Mouse (Mus musculus) bone marrow, adult 2 months (tissue): Measurements from ENCODE around the gene 4931406C07Rik.

Source experiments
- CTCF ChIP-seq: fragments of 200-500 bp; IDR thresholded peaks from 2 replicates; pipeline ENCODE4 v1.5.1; 2011; ENCODE audit warnings: low read length, control low read depth; ENCODE audit not compliant: control insufficient read depth, insufficient read depth
- POLR2A ChIP-seq: fragments of 200-500 bp; IDR thresholded peaks from 2 replicates; pipeline ENCODE4 v1.6.1; 2011; ENCODE audit warnings: low read depth, mild to moderate bottlenecking, control low read depth, low read length, borderline replicate concordance; ENCODE audit not compliant: control insufficient read depth

DNA sequence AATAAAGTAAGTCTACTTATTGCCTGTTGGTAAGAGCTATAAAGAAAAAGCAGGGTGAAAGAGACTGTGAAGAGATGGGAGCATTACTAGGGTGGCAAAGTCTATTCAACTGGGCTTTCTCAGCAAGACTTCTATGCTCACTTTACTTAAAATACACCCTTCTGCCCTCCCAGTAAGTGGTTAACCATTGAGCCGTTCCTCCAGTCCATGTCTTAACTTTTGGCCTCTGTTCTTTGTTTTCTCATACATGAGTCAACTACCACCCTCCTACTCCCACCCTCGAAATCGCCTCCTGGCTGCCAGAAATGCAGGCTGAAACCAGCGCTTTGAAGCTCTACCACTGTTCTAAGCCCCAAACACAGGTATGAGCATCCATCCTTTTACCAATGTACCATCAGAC, 31.5 kb upstream of the 4931406C07Rik start:
- TF ChIP-seq CTCF (no peak), POLR2A (no peak)
